Mouse (Mus musculus): ENCODE measurements at regions not wholly inside any gene's neighbourhood (a gene's known extent, or its start where the extent isn't known, plus 50 kb on each side); places are given as distances from the start of the nearest gene placed in this dataset.

DNA sequence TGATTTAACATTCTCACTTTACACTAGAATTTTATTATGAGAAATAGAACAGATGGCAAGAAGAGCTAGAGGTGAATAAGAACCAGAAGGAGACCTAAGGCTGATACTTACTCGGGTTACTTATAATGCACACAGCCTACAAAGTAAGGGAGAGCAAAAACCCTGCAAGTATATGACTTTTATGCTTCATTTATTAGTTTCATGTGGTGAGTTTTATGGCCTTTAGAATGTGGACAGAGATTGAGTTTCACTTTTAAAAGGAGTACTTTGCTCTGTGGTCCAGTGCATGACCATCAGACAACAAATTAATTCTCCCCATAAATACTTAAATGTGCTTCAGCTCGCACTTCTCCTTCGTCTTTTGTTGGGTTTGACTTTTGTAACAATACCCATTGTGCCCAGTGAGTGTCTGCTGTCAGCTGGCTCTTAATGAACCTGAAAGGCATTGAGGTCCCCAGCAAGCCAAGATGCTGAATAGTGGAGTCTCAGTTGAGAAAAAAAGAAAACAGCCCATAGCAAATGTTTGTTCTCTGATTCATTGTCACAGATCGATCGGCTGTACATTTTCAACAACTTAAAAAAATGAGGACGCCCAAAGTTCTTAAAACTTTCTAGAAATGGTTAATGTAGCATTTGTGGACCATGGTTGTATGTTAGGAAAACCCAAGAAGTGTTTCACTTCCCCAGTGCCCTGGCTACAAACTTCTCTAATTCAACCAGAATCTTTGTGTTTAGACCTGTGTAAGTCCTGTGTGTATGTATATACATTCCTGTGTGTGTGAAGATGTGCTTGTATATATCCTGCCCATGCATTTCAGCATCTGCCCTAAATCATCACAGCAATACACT, 194.5 kb downstream of the Gm5426 start:
- DNase-seq = no peak

DNA sequence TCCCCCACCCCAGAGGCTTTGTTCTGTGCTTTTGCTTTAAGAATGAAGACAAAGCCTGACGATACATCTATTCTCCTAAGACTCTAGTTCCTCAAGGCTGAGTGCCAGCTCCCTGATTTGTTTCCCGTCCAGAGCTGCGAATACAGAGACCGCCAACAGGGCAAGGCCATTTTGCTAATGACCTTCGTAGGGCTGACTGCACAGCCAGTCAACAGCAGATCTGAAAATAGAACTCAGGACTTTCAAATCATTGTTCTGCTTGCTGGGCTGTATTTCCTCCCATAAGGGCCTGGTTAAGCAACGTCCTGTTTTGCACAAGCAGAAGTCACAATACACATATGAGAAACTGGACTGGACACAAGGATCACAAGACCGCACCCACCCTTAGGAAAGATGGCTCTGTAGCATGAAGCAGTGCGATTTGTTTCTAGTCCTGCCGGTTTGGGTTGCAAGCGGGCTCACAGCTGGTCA, 196.4 kb downstream of the Gm5426 start:
- no peak for DNase-seq

- peak; percentile 11 for DNase-seq
Measured at GRCm38 (mm10) chr10:96333224-96333623, 196.8 kb downstream of the Gm5426 start.

DNA sequence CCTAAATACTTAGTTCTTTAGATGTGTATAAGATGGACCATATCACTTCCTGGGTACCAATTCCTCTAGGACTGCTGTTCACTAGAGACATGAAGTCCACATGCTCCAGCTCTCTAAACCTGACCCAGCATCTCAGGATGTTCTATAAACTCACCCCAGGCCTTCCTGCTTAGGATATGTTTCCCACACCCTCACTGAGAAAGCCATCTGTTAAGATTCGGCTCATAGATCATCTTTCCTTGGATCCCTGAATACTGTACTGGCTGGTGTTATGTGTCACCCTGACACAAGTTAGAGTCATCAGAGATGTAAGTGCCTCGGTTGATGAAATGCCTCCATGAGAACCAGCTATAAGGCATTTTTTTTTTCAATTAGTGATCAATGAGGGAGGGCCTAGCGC, 199.9 kb downstream of the Gm5426 start:
- no peak for DNase-seq

DNA sequence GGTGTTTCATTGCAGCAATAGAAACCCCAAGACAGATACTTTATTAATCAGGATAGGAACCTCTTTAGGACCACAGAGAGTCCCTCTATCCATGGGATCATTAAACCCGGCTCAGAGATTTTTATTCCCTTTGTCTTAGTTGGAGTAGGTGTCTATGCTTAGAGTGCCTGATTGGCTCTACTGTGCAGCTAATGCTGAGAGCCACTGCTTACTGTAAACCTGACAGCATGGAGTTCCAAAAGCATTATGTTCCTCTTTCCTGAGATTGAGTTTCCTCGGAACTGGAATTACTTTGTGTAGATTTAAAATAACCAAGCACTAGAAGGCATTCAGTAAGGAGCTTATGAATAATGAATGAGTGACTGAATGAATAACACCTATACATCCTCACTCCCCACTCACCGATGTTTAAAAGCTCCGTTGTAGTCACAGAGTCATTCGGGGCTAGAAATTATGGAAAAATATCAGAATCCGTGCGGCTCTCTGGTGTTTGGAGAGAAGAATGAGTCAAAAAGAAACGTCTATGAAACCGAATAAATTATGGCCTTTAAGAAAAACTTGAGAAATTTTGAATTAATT, 200.8 kb downstream of the Gm5426 start:
- DNase-seq = no peak

DNA sequence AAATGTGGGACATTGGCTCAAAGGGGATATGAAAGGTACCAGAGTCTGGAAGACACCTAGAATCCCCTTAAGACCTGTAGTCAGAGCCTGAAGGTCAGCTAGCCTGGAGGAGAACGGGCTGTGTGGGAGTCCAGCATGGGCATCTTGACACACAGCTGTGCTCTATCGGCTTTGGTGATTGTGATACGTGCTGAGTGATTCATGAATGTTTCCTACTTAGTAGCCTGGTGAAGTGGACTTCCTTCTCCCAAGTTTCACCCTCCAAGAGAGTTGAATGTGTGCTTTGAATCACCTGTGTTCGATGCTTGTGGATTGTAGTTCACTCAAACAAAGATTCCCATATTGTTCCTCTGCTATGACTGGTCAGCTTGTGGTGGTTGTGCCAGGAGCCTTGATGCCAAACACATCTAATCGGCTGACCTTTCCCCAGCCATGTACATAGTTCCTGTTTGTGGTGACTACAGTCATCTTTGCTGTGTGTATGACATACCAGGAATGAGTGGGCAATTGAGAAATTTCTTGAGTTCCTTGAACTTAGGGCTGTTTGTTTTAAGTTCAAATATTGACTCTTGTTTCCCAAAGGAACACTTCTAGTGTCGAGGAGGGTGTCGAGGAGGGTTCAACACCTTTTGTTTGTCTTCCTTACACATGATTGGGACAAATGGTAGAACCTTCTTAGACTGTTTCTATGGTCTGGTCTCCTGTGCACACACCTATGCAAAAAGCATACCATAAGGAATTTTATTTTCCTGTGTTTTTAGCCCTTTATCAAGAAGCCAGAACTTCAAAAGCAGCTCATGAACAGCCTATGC, 201.6 kb downstream of the Gm5426 start:
- no peak for DNase-seq

- DNase-seq = no peak
Measured at GRCm38 (mm10) chr10:96338609-96338978, 202.2 kb downstream of the Gm5426 start.

DNA sequence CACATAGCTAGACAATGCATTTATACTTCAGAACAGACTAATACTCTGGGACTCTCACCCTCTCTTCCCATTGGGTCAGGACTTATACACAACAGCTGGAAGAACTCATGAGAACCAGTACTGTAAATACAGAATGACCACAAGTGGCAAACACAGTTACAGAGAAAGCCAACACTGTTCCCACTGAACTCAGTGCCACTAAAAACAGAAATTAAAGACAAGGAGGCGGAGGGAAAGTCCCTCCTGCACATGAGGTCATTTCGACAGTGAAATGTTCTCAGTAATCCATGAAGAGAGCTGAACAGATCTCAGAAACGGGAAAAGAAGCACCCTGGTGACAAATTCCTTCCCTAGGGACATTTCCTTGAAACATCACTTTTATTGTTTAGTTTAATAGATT, 206.1 kb downstream of the Gm5426 start:
- no peak for DNase-seq

DNA sequence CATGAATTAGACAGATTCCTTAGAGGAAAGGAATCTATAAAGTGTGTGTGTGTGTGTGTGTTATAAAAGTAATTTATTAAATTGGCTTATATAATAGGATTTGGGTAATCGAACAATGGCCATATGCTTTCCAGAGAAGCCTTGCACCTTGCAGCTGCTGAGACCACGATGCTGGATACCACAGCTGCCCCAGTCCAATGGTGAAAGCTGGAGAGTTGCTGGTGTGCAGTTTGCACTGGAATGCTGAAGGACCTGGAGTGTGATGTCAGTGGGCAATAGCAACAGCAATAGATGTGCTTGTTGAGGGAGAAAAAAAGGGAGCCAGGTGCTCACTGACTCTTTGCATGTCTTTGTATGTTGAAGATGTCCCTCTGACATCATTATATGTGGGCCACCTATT, 207.3 kb downstream of the Gm5426 start:
- DNase-seq = no peak

DNA sequence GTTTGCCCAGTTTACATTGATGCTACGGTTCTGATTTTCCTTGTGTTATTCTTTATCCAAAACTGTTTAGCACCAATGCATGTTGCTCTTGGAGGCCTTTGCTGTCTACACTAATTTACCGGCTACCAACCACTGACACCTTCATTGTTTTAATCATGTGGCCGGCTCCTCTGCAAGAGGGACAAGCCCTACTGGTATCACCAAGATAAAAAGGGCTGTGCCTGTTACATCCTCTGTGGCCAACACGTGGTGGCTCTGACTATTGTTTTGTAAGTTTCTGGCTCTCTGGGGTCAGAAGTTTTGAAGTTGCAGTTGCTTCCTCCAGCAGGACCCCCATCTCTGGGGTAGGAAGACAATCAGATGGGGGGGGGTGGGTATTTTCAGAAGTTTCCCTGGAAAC, 214.3 kb downstream of the Gm5426 start:
- no peak for DNase-seq

- no peak for DNase-seq
Measured at GRCm38 (mm10) chr10:96351320-96351719, 214.9 kb downstream of the Gm5426 start.

DNA sequence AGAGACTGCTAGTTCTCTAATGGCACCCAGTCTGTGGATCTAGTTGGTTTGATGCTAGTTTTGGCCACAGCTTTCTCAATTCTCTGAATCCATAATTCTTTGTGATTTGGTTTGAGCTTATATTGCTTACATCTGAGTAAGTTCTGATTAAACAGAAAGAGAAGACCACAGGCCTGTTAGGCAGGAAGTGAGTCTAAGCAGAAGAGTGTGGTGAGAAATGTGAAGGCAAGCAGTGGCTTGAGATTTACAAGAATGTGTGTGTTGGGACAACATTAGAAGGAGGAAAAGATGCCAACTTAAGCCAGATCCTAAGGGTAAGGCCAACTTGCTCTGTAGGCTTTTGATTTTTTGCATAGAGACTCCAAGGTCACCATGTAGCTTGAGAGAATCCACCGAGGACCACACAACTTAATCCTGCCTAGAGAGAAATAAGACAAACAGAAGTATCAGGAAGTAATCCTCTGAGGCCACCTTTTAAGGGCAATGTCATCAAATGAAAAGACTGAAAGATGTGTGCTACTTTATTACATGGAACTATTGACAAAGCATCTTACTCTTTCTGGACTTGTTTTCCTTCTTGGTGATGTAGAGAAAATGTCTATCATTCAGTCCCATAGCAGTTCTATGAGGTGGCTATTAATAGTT, 220.7 kb downstream of the Gm5426 start:
- DNase-seq = no peak

- DNase-seq = no peak
Measured at GRCm38 (mm10) chr10:96357632-96358031, 221.2 kb downstream of the Gm5426 start.

DNA sequence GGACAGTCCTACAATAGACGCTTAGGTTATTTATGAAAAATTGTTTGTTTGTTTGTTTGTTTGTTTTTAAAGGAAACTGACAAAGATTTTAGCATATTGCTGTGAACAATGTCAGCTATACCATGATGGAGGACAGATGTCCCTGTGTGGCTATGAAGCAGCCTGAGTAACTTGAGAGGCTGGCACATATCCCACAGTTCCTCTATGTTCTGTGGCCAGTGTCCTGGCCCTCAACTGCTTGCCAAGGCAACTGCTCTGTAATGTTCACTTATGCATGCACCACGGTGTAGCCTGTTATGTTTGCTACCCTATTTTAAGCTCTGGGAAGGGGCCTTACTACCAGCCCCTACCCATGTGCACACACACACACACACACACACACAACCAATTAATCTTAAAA, 222.6 kb downstream of the Gm5426 start:
- no peak for DNase-seq

DNA sequence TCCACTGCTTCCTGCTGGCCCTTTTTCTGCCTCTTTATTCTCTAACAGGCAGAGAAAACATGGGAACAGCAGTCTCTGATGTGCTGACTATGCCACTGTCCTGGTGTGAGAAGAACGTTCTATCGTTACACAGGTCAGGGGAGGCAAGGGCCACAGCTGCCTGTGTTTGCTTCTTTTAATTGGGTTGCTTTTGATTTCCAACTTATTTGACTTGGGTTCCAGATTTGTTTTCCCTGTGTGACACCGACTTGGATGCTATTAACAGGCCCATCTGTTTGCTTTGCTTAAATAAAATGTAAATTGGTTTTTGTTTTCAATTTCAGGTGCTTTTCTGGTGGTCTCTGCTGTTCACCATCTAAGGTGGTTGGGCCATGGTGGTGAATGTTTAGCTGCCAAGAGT, 225.8 kb downstream of the Gm5426 start:
- no peak for DNase-seq

GRCm38 (mm10) chr10:96363867-96364266, 227.5 kb downstream of the Gm5426 start:
- no peak for DNase-seq

- no peak for DNase-seq
Measured at GRCm38 (mm10) chr10:96365101-96365500, 228.7 kb downstream of the Gm5426 start.

DNA sequence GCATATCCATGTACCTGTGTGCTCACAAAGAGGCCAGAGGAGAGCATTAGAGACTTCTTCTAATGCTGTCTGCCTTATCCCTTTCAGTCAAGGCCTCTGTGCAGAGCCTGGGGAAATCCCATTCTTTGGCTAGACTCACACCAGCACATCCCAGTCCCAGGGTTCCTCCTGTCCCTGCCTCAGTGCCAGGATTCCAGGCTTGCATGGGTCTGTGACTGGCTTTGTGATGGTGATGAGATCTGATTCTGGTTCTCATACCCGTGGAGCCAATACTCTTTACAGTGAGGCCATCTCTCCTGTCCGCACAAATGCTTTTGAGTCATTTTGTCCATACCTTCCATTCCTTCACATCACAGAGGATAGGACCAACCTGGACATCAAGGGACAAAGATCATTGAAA, 230.5 kb downstream of the Gm5426 start:
- no peak for DNase-seq

DNA sequence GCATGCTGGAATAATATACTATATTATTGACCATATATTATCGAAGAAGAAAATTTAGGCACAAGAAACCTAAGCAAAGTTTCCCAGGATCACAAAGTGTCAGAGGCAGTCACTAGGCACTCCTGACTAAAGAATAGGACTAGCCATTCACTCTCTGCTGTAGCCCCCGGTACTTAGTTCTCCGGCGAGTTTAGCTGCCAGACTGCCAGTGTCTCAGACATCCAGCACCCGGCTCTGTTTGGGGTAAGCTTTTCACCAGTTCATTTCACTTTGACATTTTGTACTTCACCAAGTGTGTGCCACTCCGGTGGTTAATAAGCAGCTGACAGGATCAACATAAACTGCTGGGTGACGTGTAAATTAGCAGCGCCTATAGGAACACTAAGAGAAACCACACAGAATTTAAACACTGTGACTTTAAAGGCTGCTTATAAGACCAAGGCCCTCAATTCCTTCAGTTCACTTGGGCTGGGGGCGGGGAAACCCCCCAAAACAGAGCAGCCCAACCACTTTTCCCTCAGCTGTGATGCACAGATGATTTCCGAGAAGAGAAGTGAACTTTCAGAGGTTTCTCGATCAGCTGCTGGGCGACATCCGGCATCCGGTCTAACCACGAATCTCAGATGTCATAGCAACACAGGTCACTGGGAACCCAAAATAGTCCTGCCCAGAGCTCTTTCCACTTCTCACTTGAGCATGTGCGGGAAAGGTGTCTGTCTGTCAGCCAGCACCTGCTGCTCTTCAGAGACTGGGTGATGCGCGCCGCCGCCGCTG, 234.3 kb downstream of the Gm5426 start:
- DNase-seq = peak; percentile 7

GRCm38 (mm10) chr10:96371321-96371653, 234.9 kb downstream of the Gm5426 start:
- DNase-seq = no peak

- no peak for DNase-seq
Measured at GRCm38 (mm10) chr10:96372616-96373346, 236.4 kb downstream of the Gm5426 start.

GRCm38 (mm10) chr10:96373481-96373880, 237.1 kb downstream of the Gm5426 start:
- DNase-seq = no peak

Data from liver (tissue).